Mouse (Mus musculus) megakaryocyte, embryonic 14.5 days (primary cell): ENCODE results near the gene Fam184b. TPM values are rescaled to one million over a fixed set of nuclear protein-coding genes. Genes with fewer than 3 reads are reported as not detected.

Source experiments
- H3K27me3 ChIP-seq: replicated peaks from 2 replicates; pipeline ENCODE3; 2012; ENCODE audit warnings: inconsistent platforms
- H3K36me3 ChIP-seq: replicated peaks from 2 replicates; pipeline ENCODE3; 2012; ENCODE audit warnings: low read length, inconsistent platforms, mixed read lengths
- H3K4me1 ChIP-seq: 2 replicates; pipeline ENCODE4 v1.6.1; 2012; ENCODE audit warnings: inconsistent platforms
- H3K4me3 ChIP-seq: replicated peaks from 2 replicates; pipeline ENCODE3; 2012; ENCODE audit warnings: moderate library complexity, mild to moderate bottlenecking, inconsistent platforms
- H3K9me3 ChIP-seq: 2 replicates; pipeline ENCODE4 v1.6.1; 2012; ENCODE audit warnings: inconsistent platforms
- FLI1 ChIP-seq: IDR thresholded peaks from 2 replicates; pipeline ENCODE4 v1.6.1; 2012; ENCODE audit warnings: low read length, inconsistent platforms, mixed read lengths
- GATA1 ChIP-seq: IDR thresholded peaks from 3 replicates; pipeline ENCODE4 v1.6.1; 2012; ENCODE audit warnings: mixed read lengths, low read length, inconsistent platforms, borderline replicate concordance
- polyA plus RNA-seq: library from polyadenylated mRNA; stranded (reverse); fragments of >175 nt; gene quantifications from 2 replicates; pipeline ENCODE4 v1.2.3, GENCODE M21; 2012; ENCODE audit warnings: low replicate concordance; ENCODE audit not compliant: insufficient read depth

Fam184b gene
- polyA plus RNA-seq, 1 experiment: 0.12 TPM

DNA sequence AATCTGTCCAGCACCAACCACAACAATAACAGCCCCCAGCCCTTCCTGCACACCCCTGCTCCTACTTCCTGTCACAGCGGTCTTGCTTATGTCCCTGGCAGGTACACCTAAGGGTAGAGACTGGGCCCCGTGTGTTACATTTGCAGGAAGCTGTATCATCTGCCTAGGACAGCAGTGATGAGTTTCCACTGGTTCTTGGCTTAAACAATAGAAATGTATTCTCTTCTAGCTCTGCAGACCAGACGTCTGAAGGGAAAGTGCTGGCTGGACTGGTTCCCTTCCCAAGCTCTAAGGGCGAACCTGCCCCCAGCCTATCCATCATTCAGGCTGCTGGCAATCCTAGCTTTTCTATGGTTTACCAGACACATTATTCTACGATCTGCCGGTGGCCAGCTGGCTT, 75.4 kb downstream of the Fam184b start:
- Histone ChIP-seq H3K27me3 (no peaks in the 10 kb centered on the region), H3K9me3 (0 out of 2 replicates have a peak, but pooled peaks cover 4% of the 10 kb centered on the region), H3K4me3 (no peak overlapping the region), H3K4me1 (no peaks in the 10 kb centered on the region), H3K36me3 (no peaks in the 10 kb centered on the region)
- TF ChIP-seq FLI1 (no peak), GATA1 (no peak)

DNA sequence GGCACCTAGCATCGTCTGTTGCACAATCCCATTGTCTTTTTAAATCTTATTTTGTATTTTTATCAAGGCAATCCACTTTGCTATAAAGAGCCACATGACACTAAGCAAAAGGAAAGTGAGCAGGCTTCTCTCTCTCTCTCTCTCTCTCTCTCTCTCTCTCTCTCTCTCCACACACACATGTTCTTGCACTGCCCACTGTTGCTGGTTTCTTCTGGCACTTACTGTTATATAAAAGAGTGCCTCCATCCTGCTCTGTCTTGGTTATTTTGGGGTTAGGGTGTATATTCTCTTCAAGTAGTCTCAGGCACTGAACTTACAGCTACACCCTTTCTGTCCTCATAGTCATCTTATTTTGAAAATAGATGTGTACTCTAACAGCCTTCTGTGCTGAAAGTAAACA, 89.8 kb downstream of the Fam184b start:
- Histone ChIP-seq H3K36me3 (no peaks in the 10 kb centered on the region), H3K4me1 (no peaks in the 10 kb centered on the region), H3K9me3 (no peaks in the 10 kb centered on the region), H3K27me3 (no peaks in the 10 kb centered on the region), H3K4me3 (no peak overlapping the region)
- TF ChIP-seq GATA1: no peak
- TF ChIP-seq FLI1: no peak

DNA sequence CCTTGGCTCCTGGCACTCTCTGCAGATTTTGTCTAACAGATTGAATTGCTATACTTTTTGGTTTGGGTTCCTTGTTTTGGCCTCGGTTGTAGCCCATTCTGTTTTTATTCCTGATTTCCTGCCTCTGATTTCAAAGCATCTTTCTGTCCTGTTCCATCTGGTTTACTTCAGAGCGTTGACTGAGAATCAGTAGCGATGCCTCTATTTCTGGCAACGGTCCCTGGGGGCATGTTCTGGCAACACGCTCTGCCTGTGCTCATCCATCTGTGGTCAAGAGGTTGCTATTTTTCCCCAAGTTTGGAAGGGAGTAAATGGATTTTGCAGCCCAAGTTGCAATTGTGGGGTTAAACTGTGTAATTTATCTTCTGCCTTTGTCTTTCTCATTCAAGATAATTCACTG, 96.0 kb downstream of the Fam184b start:
- Histone ChIP-seq H3K36me3 (no peaks in the 10 kb centered on the region), H3K4me1 (no peaks in the 10 kb centered on the region), H3K9me3 (no peaks in the 10 kb centered on the region), H3K27me3 (no peaks in the 10 kb centered on the region), H3K4me3 (no peak overlapping the region)
- TF ChIP-seq GATA1 (no peak), FLI1 (no peak)

DNA sequence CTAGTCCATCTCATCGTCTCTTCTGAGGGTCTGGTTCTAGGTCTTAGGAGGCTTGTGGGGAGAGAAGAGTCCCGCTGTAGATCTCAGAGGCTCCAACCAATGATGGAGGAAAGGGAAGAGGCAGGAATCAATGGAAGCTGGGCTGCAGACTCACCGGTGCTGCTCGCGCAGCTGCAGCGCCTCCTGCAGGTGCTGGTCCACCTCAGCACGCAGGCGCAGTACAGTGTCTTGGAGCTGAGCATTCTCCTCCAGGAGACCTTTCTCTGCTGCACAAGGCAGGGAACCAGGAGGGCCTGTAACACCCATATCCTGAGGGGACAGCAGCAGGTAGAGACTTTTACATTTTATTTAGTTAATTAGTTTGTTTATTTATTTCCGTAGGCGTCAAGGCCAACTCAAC, 99.9 kb downstream of the Fam184b start:
- TF ChIP-seq FLI1 (no peak), GATA1 (no peak)
- no peaks in the 10 kb centered on the region for H3K27me3 ChIP-seq
- no peak overlapping the region for H3K4me3 ChIP-seq
- H3K9me3 ChIP-seq: no peaks in the 10 kb centered on the region
- no peaks in the 10 kb centered on the region for H3K36me3 ChIP-seq
- H3K4me1 ChIP-seq: peaks cover 12% of the 10 kb centered on the region

GRCm38 (mm10) chr5:45535177-45535576, 104.2 kb downstream of the Fam184b start:
- Histone ChIP-seq H3K36me3 (peaks cover 12% of the 10 kb centered on the region), H3K4me1 (peaks cover 17% of the 10 kb centered on the region), H3K27me3 (no peaks in the 10 kb centered on the region), H3K4me3 (no peak overlapping the region), H3K9me3 (no peaks in the 10 kb centered on the region)
- no peak for TF ChIP-seq GATA1
- no peak for TF ChIP-seq FLI1

DNA sequence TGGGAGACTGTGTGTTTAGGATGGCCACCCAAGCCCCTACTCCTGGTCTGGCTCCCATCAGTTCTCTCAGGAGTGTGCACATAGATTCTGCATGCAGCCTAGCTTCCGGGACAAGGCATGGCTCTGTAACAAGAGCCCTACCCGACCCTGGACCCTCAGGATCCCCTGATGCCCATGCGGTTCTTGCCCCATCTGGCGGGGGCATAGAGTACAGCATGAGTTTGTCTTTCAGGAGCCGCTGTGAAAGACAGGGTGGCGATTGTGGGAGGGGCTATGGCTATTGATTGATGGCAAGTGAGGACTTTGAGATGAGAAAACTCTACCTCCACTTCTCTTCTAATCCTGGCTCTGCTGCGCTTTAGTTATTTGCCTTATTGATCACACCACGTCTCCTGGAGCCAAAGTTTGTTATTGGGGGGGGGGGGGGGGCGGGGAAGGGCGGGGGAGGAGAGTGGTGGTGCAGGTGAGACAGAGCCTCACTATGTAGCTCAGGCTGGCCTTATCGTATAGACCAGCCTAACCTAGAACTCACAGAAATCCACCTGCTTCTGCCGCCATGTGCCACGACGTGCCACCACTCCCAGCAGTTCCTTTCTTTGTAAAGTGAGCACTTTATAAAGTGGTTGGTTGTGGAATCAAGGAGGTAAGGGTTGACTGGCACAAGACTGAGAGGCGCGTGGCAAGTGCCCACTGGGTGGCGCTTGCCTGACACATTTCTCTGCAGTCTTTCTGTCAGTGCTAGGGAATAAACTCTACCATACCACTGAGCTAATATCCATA, 104.9 kb downstream of the Fam184b start:
- peaks cover 18% of the 10 kb centered on the region for H3K36me3 ChIP-seq
- no peak for TF ChIP-seq FLI1
- H3K9me3 ChIP-seq: no peaks in the 10 kb centered on the region
- peaks cover 17% of the 10 kb centered on the region for H3K4me1 ChIP-seq
- no peaks in the 10 kb centered on the region for H3K27me3 ChIP-seq
- peak overlapping the region; percentile 82 for H3K4me3 ChIP-seq

DNA sequence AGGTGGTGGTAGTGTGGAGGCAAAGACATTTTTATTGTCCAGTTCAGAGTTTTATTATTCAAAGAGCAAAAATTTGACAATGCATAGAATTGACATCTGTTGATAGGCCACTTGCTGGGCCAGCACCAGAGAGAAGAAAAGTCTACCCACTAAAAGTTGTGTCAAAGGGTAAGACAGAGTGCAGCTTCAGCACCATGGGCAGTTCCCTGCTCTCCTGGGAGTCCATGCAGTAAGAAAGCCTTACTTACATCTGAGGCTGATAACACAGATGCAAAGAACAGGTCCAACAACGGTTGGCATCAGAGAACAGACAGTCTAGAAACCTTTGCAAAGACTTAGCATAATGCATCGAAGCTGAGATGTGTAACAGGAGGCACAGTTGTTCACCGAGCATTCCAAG, 109.7 kb downstream of the Fam184b start:
- no peak for TF ChIP-seq GATA1
- no peak for TF ChIP-seq FLI1

DNA sequence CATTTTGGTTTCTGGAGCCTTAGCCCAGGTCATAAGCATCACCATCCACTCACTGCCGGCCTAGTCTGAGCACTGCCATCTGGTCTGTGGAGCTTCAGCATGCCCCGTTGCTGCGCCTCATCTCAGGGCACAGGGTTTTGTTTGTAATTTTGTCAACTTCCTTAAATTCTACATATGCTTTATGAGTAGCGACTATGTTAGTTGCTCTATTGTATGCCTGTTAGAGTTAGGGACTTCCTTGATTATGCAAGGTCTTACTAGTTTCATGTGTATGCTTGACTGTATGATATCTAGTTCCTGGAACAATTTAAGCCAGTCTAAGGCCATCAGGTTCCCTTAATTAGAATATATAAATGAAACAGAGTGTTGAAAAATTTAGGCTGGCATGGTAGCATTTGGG, 113.1 kb downstream of the Fam184b start:
- Histone ChIP-seq H3K36me3 (peaks cover 83% of the 10 kb centered on the region), H3K4me3 (no peak overlapping the region), H3K4me1 (peaks cover 9% of the 10 kb centered on the region), H3K27me3 (no peaks in the 10 kb centered on the region), H3K9me3 (no peaks in the 10 kb centered on the region)
- no peak for TF ChIP-seq GATA1
- no peak for TF ChIP-seq FLI1

More for the DNA sequence above, 109.7 kb downstream of the Fam184b start:
- Histone ChIP-seq H3K4me1 (peaks cover 8% of the 10 kb centered on the region), H3K27me3 (no peaks in the 10 kb centered on the region), H3K4me3 (no peak overlapping the region), H3K9me3 (no peaks in the 10 kb centered on the region), H3K36me3 (peaks cover 65% of the 10 kb centered on the region)

- Histone ChIP-seq H3K36me3 (peaks cover 76% of the 10 kb centered on the region), H3K4me1 (peaks cover 17% of the 10 kb centered on the region), H3K27me3 (no peaks in the 10 kb centered on the region), H3K4me3 (peak overlapping the region; percentile 14), H3K9me3 (no peaks in the 10 kb centered on the region)
- no peak for TF ChIP-seq GATA1
- no peak for TF ChIP-seq FLI1
Measured at GRCm38 (mm10) chr5:45525101-45525500, 114.3 kb downstream of the Fam184b start.

DNA sequence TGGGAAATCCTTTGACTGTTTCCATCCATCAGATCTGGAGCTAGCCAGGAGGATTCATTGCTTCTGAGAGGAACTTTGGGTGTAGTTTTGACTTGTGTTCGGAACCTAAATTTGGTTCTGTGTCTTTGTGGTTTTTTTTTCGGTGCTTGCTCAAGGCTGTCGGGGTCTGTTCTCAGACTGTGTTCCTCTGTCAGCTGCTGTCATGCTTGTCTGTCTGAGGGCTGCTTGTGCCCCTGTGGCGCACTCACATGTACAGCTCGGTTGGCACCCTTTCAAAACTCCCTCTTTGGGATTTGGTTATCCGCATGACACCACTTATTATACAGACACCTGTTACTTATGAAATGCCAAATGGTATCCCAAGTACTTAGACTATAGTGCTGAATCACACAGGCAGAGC, 117.8 kb downstream of the Fam184b start:
- no peaks in the 10 kb centered on the region for H3K27me3 ChIP-seq
- TF ChIP-seq FLI1 (no peak), GATA1 (no peak)
- peaks cover 48% of the 10 kb centered on the region for H3K36me3 ChIP-seq
- H3K4me1 ChIP-seq: peaks cover 27% of the 10 kb centered on the region
- peak overlapping the region; percentile 40 for H3K4me3 ChIP-seq
- no peaks in the 10 kb centered on the region for H3K9me3 ChIP-seq

DNA sequence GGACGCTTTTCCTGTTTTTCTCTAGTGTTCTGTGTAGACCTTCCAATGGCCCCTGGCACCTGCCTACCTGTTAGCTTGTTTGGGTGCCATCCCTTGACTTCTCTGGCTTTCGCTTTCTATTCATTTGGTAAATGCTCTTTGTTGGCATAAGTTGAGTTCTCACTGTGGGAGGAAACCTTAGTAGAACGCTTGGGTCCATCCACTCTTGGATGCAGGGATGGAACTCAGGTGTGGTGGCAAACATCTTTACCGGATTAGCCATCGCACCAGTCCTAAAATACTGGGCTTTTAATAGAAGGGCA, 118.7 kb downstream of the Fam184b start:
- H3K4me1 ChIP-seq: peaks cover 27% of the 10 kb centered on the region
- H3K9me3 ChIP-seq: no peaks in the 10 kb centered on the region
- H3K27me3 ChIP-seq: no peaks in the 10 kb centered on the region
- TF ChIP-seq GATA1 (no peak), FLI1 (no peak)
- H3K36me3 ChIP-seq: peaks cover 48% of the 10 kb centered on the region
- H3K4me3 ChIP-seq: peak overlapping the region; percentile 99
